Mouse (Mus musculus) lung, postnatal 25 days (tissue): Measurements from ENCODE around the gene Sis.

Experiments used
- DNase-seq: peaks from one replicate; pipeline ENCODE4 v3.0.0; 2022; ENCODE audit warnings: low spot score

Gene Sis

GRCm38 (mm10) chr3:72967675-72968074 is at the start of gene Sis:
TSS of gene Sis (minus strand) at chr3:72967863.
- DNase-seq = no peak

- DNase-seq = no peak
Observed at GRCm38 (mm10) chr3:73006045-73006444, 38.4 kb upstream of the Sis start.

- no peak for DNase-seq
Observed at GRCm38 (mm10) chr3:73002933-73003696, 35.5 kb upstream of the Sis start.

- DNase-seq = no peak
Observed at GRCm38 (mm10) chr3:72997517-72997916, 29.9 kb upstream of the Sis start.

- DNase-seq = no peak
Observed at GRCm38 (mm10) chr3:72990992-72991391, 23.3 kb upstream of the Sis start.

- no peak for DNase-seq
Observed at GRCm38 (mm10) chr3:72976602-72977001, 8.9 kb upstream of the Sis start.

- DNase-seq = no peak
Observed at GRCm38 (mm10) chr3:72918919-72919526, 48.6 kb downstream of the Sis start.

GRCm38 (mm10) chr3:72882501-72882900 is 85.2 kb downstream of the Sis start:
- DNase-seq = no peak

GRCm38 (mm10) chr3:72868141-72868540 is 99.5 kb downstream of the Sis start:
- DNase-seq = no peak

- DNase-seq = no peak
Observed at GRCm38 (mm10) chr3:72858738-72859137, 108.9 kb downstream of the Sis start.

- DNase-seq = no peak
Observed at GRCm38 (mm10) chr3:72855405-72855804, 112.3 kb downstream of the Sis start.

- DNase-seq = no peak
Observed at GRCm38 (mm10) chr3:72840641-72841040, 127.0 kb downstream of the Sis start.
